Mouse (Mus musculus) T-cell, adult 2 months (primary cell): ENCODE results near the gene Eras.
"Not testable (repeated sequence)": the region's sequence is repeated elsewhere in the genome, so short reads cannot be mapped to it uniquely, and the experiment has no call there.

Source experiments
- DNase-seq: peaks from one replicate; pipeline ENCODE4 v3.0.0; 2022; ENCODE audit warnings: low spot score

Eras gene

DNA sequence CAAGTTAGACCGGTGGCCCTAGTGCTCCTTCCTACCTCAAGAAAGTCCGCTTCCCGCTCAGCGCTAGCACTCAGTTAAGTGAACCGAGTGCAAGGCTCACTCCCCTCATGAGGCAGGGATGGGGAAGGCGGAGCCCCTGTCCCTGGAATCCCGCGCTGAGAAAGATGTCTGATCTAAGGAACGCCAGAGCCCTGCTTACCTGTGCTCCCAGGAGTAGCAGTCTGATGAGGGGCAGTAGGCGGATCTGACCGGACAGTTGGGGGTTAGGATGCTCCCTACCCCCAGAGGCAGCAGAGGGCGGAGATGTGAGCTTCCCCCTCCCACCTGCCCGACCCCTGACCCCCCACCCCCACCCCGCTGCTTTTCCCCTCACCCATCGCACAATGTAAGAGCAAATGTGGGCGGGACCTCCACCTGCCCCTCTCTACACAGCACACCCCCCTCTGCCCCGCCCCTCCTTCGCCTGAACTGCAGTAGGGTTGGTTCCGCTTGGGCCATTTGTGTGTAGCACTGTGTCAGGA, at the start of gene Eras:
Eras (minus strand) TSS at position 338 of the 521 bp plus-strand sequence.
- DNase-seq = no peak

DNA sequence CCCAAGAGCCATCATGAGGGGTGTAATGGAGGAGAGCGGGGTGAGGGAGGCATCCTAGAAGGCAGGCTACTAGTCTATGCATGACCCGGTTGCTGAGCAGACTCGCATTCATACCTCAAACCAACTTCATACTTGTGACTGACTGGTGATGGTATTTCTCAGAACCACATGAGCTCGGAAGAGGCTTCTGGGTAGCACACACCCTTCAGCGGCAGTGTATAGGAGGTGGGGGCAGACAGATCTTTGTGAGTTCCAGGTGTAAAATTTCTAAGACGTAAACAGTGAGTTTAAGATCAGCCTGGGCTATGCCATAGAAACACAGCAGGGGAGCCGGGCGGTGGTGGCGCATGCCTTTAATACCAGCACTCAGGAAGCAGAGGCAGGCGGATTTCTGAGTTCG, 49.5 kb upstream of the Eras start, which contains the start of gene Gata1:
Gata1 (minus strand) TSS at position 180 of the 400 bp plus-strand sequence.
- DNase-seq = no peak

- DNase-seq = no peak
These were observed 42.9 kb upstream of the Eras start for GRCm38 (mm10) chrX:7971292-7971691.

- DNase-seq = no peak
These were observed 40.5 kb upstream of the Eras start for GRCm38 (mm10) chrX:7968899-7969298.

DNA sequence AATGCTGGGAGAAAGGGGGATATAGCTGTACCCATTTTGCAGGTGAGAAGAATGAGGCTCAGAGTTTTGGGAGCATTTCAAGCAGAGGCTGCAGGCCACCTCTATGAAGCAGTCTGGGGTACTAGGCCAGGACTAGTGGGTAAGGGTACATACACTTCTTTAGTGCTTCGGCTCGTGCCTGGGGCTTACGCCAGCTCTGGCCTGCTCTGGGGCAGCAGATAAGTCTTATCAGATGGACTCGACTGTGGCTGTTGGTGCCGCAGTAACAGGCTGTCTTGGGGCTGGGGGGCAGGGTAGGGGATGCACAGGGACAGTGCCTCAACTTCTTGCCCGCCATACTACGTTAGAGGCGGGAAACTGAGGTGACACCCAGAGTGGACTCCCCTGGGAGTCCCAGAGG, 39.8 kb upstream of the Eras start:
- no peak for DNase-seq

DNA sequence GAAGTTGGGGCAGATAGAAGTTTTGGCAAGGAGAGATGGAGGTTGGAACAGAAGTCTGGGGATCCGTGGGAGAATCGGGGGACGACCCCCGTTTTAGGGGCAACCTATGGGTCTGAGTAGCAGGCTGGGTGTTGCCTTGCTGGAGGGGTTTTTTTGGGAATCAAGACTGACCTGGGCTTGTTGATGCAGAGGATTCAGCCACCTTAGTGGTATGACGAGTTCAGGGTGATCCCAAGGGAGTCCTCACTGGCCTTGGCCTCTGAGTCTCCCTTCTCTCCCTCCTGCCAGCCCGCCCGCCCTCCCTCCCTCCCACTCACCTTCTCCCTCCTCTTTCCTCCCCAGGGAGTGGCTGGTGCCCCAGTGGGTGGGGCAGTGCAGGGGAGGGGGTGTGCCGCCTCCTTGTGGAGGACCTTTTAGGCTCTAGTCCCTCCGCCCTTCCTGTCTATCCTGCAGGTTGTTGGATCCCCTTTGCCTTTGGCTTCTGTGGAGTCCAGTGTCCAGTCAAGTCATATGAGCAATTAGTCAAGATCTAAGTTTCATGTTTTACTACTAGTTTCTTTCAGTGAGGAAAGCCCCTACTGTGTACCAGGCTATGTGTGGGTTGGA, 39.3 kb upstream of the Eras start:
- no peak for DNase-seq

DNA sequence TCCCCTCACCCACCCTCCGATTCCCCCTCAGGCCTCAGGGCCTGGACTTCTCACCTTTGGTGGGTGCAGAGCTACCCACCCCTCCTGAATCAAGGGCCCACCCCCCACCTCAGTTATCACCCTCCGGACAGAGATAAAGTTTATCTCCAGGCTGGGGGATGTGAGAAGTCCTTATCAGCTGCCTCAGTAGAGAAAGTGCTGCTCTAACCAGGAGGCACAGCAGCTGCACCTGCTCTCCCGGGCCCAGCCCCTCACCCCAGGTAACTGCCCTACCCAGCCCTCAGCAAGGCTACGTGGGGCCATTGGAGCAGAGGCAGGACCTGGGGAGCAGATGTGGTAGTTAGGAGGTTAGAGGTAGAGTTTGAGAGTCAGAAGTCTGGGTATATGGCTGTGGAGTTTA, 37.8 kb upstream of the Eras start:
- no peak for DNase-seq

DNA sequence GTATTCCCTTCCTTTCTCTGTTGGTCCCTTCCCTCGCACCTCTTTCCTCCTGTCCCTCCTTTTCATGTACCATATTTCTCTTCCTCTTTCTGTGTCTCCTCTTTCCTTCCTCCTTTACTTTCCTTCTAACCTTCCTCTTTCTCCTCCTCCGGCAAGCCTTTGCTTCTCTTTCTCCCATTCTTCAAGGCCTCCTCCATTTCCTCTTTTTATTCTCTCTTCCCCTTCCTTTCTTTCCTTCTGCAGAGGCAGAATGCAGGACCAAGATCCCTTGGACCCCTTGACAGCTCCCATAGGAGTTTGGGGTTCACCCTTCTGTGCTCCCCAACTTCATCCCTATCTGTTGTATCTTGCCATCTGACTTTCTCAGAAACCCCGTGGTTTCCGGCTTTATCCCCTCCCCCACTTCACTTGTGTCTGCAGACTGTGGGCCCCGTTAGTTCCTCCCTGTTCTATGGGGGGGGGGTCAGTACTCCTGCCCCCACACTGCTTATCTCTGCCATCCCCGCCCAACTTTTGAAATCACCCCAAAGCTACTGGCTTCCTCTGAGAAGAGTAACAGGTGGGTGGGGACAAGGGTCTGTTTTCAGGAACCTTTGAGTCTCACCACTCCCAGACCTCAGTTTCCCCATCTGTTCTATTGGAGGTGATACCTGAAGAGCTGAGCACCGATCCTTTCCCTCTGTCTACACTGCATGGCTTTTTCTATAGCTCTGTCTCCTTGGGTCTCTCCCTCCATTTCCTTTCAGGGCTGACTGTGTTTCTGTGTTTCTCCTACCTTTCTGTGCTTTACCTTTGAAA, 35.6 kb upstream of the Eras start:
- DNase-seq = peak; percentile 7

DNA sequence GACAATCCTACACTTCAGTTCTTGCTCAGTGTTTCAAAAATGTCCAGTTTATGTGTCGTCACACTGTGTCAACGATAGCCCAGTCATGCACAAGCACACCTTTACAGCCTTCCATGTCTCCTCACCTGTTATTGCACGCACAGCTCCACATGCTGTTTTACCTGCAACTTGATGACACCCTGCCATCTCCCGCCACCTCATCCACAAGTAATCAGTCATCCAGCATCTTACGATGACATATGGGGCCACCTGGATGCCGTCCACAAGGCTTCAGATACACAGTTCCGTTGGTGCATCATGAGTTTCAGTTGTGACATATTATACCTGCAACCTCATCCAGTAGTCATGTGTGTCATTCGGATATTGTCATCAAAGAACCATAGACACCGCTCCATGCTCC, 30.5 kb upstream of the Eras start:
- no peak for DNase-seq

DNA sequence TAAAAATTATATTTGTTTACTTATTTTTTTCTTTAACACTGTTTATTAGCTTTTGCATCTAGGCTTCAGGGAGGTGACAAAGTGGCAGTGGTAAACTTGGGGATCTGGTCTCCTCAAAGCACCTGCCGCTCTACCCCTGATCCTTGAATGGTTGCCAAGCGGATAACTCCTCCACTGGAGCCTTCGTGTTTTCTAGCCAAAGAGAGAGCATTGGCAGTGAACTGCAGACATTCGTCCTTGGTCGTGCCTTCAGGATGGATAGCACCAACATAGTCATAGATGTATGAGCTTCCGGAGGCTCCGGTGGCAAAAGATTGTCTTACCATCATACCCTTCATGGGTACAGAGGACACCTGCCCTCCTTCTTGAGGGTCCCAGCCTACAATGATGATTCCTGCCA, 21.7 kb upstream of the Eras start:
- DNase-seq = no peak

DNA sequence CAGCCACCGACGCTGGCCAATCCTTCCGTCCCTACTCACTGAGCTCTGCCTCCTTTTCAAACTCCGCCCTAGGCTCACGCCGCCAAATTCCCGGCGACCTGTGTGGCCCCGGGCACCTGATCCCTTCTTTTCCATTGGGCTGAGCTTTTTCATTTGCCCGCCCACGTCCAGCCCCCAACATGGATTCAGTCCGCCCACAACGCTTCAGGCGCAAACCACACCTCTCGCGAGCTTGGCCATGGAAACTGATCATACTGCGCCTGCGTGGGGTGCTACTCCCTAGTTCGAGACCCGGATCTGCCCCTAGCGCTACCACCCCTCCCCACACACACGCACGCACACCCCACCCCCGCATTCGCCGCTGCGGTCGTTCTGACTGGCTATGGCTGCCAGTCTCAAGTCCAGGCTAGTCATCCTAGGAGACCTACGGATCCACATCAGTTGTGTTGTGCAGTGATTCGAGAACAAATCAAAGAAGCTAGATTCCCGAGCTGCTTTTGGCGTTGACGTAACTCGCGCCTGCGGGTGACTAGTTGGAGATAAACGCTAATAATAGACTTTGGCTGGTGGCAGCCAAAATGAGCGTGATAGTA, 19.6 kb upstream of the Eras start:
- DNase-seq = peak; percentile 90

GRCm38 (mm10) chrX:7947108-7947899, 18.9 kb upstream of the Eras start, which contains the start of gene Hdac6:
Hdac6 (minus strand) TSS chrX:7947889.
- DNase-seq = no peak

GRCm38 (mm10) chrX:7945618-7946017, 17.2 kb upstream of the Eras start:
- DNase-seq = no peak

DNA sequence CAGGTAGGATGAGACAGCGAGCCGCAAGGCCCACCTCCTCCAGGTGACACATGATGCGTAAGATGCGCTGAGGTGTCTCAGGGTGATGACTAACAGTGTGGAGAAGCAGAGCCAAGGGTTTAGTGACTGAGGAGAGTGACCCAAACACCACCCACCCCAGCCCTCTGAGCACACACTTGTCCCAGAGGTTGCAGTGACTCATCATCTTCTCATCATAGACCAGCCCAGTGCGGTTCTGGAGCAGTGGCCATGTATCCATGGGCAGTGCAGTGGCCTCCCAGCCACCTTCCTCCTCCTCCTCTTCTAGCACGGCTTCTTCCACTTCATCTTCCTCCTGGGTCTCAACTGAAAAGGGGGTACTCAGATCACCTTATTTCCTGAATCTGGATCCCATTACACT, 9.3 kb upstream of the Eras start:
- no peak for DNase-seq

DNA sequence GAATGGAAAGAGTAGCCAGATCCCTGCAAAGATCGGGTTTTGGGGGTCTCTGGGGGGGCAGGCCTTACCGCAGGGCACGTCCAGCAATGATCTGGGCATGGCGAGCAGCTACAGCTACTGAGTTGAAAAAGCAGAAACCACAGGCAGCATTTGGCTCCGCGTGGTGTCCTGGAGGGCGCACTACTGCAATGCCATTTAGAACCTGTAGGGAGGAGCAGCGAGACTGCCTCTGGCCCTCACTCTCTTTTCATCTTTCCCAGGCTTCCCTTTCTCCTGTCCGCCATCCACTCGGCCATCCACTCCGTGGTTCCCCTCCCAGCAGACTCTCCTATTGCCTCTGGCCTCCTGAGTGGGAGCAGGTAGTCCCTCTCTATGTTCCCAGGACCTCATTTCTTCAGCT, 8.5 kb upstream of the Eras start:
- no peak for DNase-seq

GRCm38 (mm10) chrX:7927116-7927515, 1.3 kb downstream of the Eras start:
- DNase-seq = no peak

GRCm38 (mm10) chrX:7926266-7926665, 2.1 kb downstream of the Eras start:
- DNase-seq = no peak

- DNase-seq = no peak
These were observed 6.4 kb downstream of the Eras start for GRCm38 (mm10) chrX:7922032-7922431.

DNA sequence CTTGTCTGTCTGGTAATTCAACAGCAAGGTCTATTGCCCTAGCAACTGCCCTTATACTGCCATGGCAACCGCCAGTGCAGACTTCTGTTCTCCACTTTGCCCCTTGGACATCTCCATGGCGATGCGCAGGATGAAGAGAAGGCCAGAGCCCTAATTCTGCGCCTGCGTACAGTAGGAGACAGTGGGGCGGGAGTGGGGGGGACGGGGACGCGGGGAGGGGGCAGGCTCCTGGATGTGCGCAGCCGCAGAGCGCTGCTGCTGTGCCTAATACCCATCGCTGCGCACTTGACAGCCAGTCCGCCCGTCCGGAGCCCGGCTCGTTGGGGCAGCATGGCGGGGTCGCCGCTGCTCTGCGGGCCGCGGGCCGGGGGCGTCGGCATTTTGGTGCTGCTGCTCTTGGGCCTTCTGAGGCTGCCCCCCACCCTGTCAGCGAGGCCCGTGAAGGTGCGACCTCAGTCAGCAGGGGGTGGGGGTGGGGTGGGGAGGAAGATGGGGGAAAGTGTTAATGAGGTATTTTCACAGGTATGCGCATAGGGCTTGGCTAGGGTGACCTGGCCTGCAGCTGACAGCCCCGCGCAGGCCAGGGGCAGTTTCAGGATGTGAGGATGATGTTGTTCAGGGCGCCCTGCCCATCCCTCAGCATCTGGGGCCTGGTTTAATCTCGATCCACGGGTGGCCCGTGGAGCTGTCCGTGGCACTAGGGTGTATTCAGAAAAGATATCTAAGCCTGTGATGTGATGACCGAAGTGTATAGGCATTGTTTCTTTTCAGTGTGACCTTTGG, 8.6 kb downstream of the Eras start, which contains the start of gene Pcsk1n:
Pcsk1n (plus strand) TSS at position 222 of the 783 bp plus-strand sequence.
- no peak for DNase-seq

DNA sequence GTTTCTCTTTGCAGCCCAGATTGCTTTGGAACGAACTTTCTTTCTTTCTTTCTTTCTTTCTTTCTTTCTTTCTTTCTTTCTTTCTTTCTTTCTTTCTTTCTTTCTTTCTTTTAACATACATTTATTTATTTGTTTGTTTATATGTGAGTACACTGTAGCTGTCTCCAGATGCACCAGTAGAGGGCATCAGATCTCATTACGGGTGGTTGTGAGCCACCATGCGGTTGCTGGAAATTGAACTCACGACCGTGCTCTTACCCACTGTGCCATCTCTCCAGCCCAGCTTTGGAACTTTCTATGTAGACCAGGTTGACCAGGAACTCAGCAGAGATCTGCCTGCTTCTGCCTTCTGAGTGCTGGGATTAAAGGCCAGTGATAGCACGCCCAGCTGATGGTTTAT, 10.4 kb downstream of the Eras start:
- DNase-seq = not testable (repeated sequence)

DNA sequence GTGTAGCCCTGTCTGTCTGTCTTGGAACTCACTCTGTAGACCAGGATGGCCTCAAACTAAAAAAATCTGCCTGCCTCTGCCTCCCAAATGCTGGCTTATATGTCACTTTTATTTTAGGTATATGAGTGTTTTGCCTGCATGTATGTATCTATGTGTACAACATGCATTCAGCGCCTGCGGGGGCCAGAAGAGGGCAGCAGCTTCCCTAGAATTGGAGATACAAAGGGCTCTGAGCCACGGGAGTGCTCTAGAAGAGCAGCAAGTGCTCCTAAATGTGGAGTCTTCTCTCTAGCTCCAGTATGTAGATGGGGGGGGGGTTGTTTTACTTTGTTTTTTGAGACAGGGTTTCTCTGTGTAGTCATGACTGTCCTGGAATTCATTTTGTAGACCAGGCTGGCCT, 12.7 kb downstream of the Eras start:
- peak; percentile 37 for DNase-seq
